Mouse (Mus musculus) hindbrain, embryonic 11.5 days (tissue): ENCODE data around the gene Unc13c. TPM values are rescaled to one million over a fixed set of nuclear protein-coding genes. Genes with fewer than 3 reads are reported as not detected.

Experiments used
- ATAC-seq: fragments of 200-750 bp; cut with Nextera tagmentation; 2 replicates; pipeline ENCODE4 v1.8.0; 2017; ENCODE audit warnings: mild to moderate bottlenecking, moderate TSS enrichment, moderate library complexity; ENCODE audit not compliant: low FRiP score
- DNase-seq: peaks from one replicate; pipeline ENCODE4 v3.0.0-alpha.2; 2015; ENCODE audit warnings: low spot score
- H3K27ac ChIP-seq: fragments of 300-500 bp; sonication (generic); 2 replicates; pipeline ENCODE4 v1.5.1; 2014; ENCODE audit warnings: mild to moderate bottlenecking, low read depth, low read length
- H3K27me3 ChIP-seq: fragments of 300-500 bp; sonication (generic); 2 replicates; pipeline ENCODE4 v1.6.1; 2014; ENCODE audit warnings: mild to moderate bottlenecking, low read length, moderate library complexity, mixed read lengths; ENCODE audit not compliant: control insufficient read depth, insufficient read depth
- H3K36me3 ChIP-seq: fragments of 300-500 bp; sonication (generic); 2 replicates; pipeline ENCODE4 v1.6.1; 2014; ENCODE audit warnings: mild to moderate bottlenecking, low read length, moderate library complexity, mixed read lengths; ENCODE audit not compliant: control insufficient read depth, insufficient read depth
- H3K4me1 ChIP-seq: fragments of 300-500 bp; sonication (generic); replicated peaks from 2 replicates; pipeline ENCODE4 v1.6.1; 2014; ENCODE audit warnings: low read length, mixed read lengths; ENCODE audit not compliant: control insufficient read depth, insufficient read depth
- H3K4me2 ChIP-seq: fragments of 300-500 bp; sonication (generic); replicated peaks from 2 replicates; pipeline ENCODE4 v1.6.1; 2014; ENCODE audit warnings: mild to moderate bottlenecking, low read depth, low read length
- H3K4me3 ChIP-seq: fragments of 300-500 bp; sonication (generic); 2 replicates; pipeline ENCODE4 v1.5.1; 2014; ENCODE audit warnings: low read depth, low read length
- H3K9ac ChIP-seq: fragments of 300-500 bp; sonication (generic); 2 replicates; pipeline ENCODE4 v1.6.1; 2014; ENCODE audit warnings: low read depth, low read length
- H3K9me3 ChIP-seq: fragments of 300-500 bp; sonication (generic); 2 replicates; pipeline ENCODE4 v1.6.1; 2016; ENCODE audit warnings: low read length; ENCODE audit not compliant: control insufficient read depth
- WGBS: fragments of 180-500 bp; shearing (Covaris S2); extraction: QIAGEN DNeasy Blood & Tissue Kit; methylation state at CpG from one replicate; pipeline ENCODE4 v1.1.7; 2014; 5-methylcytosine and 5-hydroxymethylcytosine counted together
- polyA plus RNA-seq: library from polyadenylated mRNA; unstranded; fragments of >200 nt; fragmentation: Nextera tagmentation; extraction: Ambion mirVana; gene quantifications from 2 replicates; pipeline ENCODE4 v1.2.1, GENCODE M21; 2014

Gene Unc13c
- polyA plus RNA-seq, 1 experiment from 2014 or later = 0.34 TPM

DNA sequence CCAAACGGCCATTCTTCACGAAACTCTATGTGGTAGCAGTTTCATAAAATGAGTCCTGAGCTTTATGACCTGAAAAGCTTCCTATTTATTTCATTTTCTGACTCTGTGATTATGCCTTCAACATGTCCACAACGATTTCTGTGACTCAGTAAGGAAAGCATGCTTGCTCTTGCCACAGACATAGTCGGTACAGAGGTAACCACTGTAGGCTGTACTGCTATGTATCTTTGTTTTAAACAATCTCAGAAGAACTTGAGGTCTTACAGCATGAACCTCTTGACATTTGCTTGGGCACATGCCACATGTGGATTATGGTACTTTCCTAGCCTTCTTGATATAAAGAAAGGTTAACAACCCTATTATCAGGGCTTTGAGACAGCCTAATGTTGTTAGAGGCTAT lies 162.1 kb downstream of the Unc13c start:
- DNase-seq (no peak), ATAC-seq (no peak)
- H3K4me1 ChIP-seq = no peaks in the 10 kb centered on the region
- WGBS = 86% methylated on average over 4 of the region's 4 CpGs
- no peaks in the 10 kb centered on the region for H3K9me3 ChIP-seq
- no peaks in the 10 kb centered on the region for H3K36me3 ChIP-seq
- H3K27ac ChIP-seq = no peak overlapping the region
- no peak overlapping the region for H3K4me2 ChIP-seq
- no peak overlapping the region for H3K9ac ChIP-seq
- no peak overlapping the region for H3K4me3 ChIP-seq
- no peaks in the 10 kb centered on the region for H3K27me3 ChIP-seq

DNA sequence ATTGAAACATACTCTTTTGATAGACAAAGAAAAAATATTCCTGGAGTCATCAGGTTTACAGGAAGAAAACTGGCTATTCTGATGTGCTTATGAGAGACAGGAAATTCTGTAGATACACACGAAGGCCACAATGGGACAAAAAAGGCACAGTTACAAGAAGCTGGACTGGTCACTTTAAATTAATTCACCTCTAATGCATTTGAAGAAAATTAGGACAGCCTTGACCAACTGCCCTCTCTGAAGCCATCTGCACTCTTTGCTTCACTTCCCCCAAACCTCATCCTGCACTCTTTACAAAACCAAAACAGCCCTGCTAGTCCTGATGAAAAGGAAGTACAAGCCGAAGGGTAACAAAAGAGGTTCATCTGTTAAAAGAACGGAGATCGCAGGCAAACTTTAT lies 194.2 kb downstream of the Unc13c start:
- Histone ChIP-seq H3K27me3 (no peaks in the 10 kb centered on the region), H3K4me2 (no peak overlapping the region), H3K4me1 (no peaks in the 10 kb centered on the region), H3K36me3 (no peaks in the 10 kb centered on the region), H3K27ac (no peak overlapping the region), H3K9ac (no peak overlapping the region), H3K9me3 (no peaks in the 10 kb centered on the region), H3K4me3 (no peak overlapping the region)
- 68% methylated on average over 4 of the region's 4 CpGs for WGBS
- DNase-seq = no peak
- ATAC-seq = no peak

DNA sequence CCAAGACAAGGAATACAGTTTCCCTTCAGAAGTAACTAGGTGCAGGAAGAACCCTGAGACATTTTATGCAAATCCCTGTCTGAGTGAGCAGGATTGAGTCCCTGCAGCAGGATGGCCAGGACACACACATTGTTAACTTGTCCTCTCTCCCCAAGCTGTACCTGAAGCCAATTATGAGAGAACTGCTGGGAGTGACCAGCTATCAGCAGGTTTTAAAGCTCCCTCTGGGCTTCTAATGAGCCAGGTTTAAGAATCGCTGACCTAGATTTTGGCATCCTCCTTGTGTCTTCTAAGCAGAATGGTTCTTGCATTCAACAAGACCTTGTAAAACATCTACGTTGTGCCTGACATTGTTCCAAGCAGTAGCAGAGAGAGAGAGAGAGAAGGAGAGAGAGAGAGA lies 213.6 kb downstream of the Unc13c start:
- H3K27ac ChIP-seq = no peak overlapping the region

DNA sequence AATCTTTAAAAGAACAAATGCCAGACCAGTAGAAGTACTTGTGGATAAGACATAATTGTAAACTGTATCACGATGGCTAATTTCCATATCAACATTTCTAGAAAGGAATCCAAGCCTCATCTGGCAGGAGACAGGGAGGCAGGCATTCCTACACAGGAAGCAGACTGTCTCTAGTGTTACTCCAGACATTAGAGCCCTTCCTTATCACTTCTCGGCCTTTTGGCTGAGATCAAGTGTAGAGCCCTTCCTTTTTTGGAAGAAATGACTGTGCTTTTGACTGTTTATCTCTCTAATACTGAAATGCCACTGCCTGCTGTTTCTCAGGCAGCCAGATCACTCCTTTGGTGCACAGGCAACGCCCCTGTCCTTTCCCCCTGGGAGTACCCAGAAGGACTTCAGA lies 215.3 kb downstream of the Unc13c start:
- DNase-seq (no peak), ATAC-seq (no peak)
- H3K4me2 ChIP-seq = no peak overlapping the region
- H3K27me3 ChIP-seq = no peaks in the 10 kb centered on the region
- no peak overlapping the region for H3K4me3 ChIP-seq
- H3K4me1 ChIP-seq = no peaks in the 10 kb centered on the region
- 56% methylated on average over 3 of the region's 3 CpGs for WGBS
- H3K9me3 ChIP-seq = no peaks in the 10 kb centered on the region
- no peak overlapping the region for H3K9ac ChIP-seq
- no peaks in the 10 kb centered on the region for H3K36me3 ChIP-seq
- no peak overlapping the region for H3K27ac ChIP-seq

More for the DNA sequence above, 213.6 kb downstream of the Unc13c start:
- no peaks in the 10 kb centered on the region for H3K9me3 ChIP-seq
- WGBS = 93% methylated on average over 2 of the region's 2 CpGs
- H3K27me3 ChIP-seq = no peaks in the 10 kb centered on the region
- no peak for ATAC-seq
- DNase-seq = no peak
- H3K4me2 ChIP-seq = no peak overlapping the region
- H3K4me3 ChIP-seq = no peak overlapping the region
- no peaks in the 10 kb centered on the region for H3K4me1 ChIP-seq
- H3K36me3 ChIP-seq = no peaks in the 10 kb centered on the region
- H3K9ac ChIP-seq = no peak overlapping the region

- Histone ChIP-seq H3K9ac (no peak overlapping the region), H3K36me3 (no peaks in the 10 kb centered on the region), H3K4me2 (no peak overlapping the region), H3K4me3 (no peak overlapping the region), H3K9me3 (no peaks in the 10 kb centered on the region), H3K4me1 (no peaks in the 10 kb centered on the region), H3K27me3 (no peaks in the 10 kb centered on the region), H3K27ac (no peak overlapping the region)
- ATAC-seq = no peak
- no peak for DNase-seq
- WGBS = 70% methylated on average over 1 of the region's 1 CpGs
Observed at GRCm38 (mm10) chr9:73751344-73751743, 217.4 kb downstream of the Unc13c start.

GRCm38 (mm10) chr9:73734446-73734845 lies 234.3 kb downstream of the Unc13c start:
- DNase-seq (no peak), ATAC-seq (no peak)
- Histone ChIP-seq H3K4me2 (no peak overlapping the region), H3K4me1 (no peaks in the 10 kb centered on the region), H3K9ac (no peak overlapping the region), H3K9me3 (no peaks in the 10 kb centered on the region), H3K36me3 (no peaks in the 10 kb centered on the region), H3K27me3 (no peaks in the 10 kb centered on the region), H3K27ac (no peak overlapping the region), H3K4me3 (no peak overlapping the region)
- WGBS = 72% methylated on average over 7 of the region's 7 CpGs

DNA sequence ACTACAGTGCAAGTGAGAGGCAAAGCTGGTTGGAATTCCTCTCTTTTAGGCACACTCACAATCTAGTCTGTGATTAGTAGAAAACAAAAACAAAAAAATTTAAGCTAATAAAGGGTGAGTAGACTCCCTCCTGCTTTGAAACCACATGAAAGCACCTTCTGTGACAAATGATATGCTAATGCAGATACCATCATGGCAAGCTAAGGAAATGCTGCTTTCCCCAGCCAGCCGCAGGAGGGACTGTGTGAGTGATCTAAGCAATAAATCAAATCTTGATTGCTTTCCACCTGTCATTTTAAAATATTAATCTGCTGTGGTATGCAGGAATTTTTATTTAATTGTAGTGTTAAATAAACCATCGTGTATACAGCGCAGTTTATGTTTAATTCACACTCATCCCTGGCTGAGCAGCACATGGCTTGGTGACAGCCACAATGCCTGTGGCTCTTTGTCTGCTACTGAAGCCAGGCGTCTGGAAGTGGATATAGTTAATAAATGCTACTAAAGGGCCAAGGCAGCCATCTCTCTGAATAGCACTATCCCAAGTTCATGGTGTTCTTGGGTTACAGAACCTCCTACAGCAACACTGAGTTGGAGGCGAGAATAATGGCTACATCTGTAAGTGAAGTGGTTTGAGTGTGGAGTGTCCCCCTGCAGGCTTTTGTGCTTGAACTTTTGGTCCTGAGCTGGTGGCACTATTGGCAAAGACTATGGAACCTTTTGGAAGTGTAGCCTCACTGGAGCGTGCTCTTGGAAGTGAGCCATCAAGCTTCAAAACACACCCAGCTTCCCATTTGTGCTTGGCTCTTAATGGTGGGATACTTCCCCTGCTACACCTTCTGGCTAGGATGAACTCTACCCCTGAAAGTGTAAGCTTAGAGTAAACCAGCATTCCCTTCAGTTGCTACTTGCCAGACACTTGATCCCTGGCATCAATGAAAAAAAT lies 242.8 kb downstream of the Unc13c start:
- no peaks in the 10 kb centered on the region for H3K9me3 ChIP-seq
- H3K27me3 ChIP-seq = no peaks in the 10 kb centered on the region
- no peak overlapping the region for H3K27ac ChIP-seq
- ATAC-seq (peak; percentile 35; the same call in 1 of the 2 replicates), DNase-seq (no peak)
- H3K4me2 ChIP-seq = no peak overlapping the region
- H3K36me3 ChIP-seq = no peaks in the 10 kb centered on the region
- 61% methylated on average over 6 of the region's 6 CpGs for WGBS
- no peak overlapping the region for H3K4me3 ChIP-seq
- no peak overlapping the region for H3K9ac ChIP-seq
- H3K4me1 ChIP-seq = no peaks in the 10 kb centered on the region

DNA sequence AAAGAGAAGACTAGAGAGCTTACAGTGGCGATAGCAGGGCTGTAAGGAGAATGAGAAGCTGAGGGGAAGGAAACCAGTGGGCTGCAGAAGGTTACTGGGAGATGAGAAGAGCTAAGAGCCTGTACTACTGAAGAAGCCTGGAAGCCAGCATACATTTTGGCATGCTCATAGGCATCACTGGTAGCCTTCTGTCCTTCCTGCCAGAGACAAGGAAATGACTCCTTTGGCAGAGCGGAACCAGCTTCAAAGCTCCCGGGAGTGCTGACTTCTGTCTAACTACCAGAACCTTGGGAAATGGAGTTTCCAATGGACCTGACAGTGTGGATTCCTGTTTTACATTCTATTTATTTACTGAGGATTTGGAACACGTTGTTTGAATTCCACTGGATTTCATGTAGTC lies 244.0 kb downstream of the Unc13c start:
- Histone ChIP-seq H3K4me2 (no peak overlapping the region), H3K27ac (no peak overlapping the region), H3K9me3 (no peaks in the 10 kb centered on the region), H3K4me3 (no peak overlapping the region), H3K4me1 (no peaks in the 10 kb centered on the region), H3K36me3 (no peaks in the 10 kb centered on the region), H3K27me3 (no peaks in the 10 kb centered on the region), H3K9ac (no peak overlapping the region)
- ATAC-seq (no peak), DNase-seq (no peak)
- 93% methylated on average over 4 of the region's 4 CpGs for whole genome bisulfite sequencing

DNA sequence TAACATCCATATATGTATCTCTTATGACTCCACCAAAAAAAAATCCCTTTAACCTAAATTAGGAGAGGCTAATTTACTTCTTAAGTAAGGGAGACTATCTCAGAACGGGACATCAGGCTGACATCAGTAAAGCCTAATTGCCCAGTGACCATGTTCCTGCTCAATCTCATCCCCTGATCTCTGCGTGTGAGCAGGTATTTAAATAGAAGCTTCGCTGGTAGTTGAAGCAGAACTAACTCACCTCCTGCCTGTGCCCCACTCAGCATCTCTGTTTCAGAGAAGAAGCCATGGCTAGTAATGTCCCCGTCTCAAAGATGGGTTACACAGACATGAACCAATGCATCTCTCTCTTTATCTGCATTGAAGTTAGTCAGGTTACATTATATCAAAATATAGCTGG lies 255.3 kb downstream of the Unc13c start:
- Histone ChIP-seq H3K9ac (no peak overlapping the region), H3K27me3 (no peaks in the 10 kb centered on the region), H3K27ac (no peak overlapping the region), H3K4me1 (no peaks in the 10 kb centered on the region), H3K4me2 (no peak overlapping the region), H3K36me3 (no peaks in the 10 kb centered on the region), H3K9me3 (no peaks in the 10 kb centered on the region), H3K4me3 (no peak overlapping the region)
- no peak for DNase-seq
- ATAC-seq = no peak
- WGBS = 68% methylated on average over 4 of the region's 4 CpGs
